Mouse (Mus musculus): ENCODE measurements at regions not wholly inside any gene's neighbourhood (a gene's known extent, or its start where the extent isn't known, plus 50 kb on each side); places are given as distances from the start of the nearest gene placed in this dataset.

DNA sequence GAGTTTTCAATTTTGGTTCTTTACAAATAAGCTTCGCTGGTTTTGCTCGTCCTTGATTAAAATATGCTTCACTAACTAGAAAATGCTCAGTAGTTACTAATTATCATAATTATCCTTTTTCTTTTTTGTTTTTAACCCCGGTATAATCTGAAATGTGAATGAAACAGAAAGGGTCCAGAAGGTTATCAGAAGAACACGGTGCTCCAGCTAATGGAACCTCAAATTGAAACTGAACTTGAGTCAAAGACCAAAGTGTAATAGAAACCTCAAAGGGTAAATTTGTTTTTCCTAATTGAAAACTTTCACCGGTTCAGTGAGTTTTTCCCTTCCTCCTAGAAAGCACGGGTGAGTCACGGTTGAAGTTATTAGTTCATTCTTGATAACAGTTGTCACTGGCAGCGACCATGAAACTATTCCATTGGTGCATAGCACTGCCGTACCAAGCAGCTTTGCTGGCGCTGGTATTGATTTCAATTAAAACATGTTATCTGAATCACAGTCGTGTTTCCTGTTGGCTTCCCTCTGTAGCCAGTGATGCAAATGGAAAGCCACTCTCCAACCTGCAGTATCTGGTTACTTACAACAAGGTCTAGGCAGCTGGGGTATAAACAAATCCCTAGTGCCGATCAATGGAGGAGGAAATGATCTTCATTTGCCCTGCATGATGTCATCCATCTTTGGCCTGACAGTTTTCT, 203.7 kb downstream of the Csl start:
- no peak for TF ChIP-seq POLR2A (IDR thresholded peaks at IDR 0.05; ENCODE audit: insufficient read depth, low read length)
- TF ChIP-seq CTCF (IDR thresholded peaks at IDR 0.05; ENCODE audit: low read depth, low read length): no peak

Measured in ES-Bruce4 (cell line).